Mouse (Mus musculus) neural tube, embryonic 13.5 days (tissue): ENCODE results near the gene Gmppa. TPM values are rescaled to one million over a fixed set of nuclear protein-coding genes. Genes with fewer than 3 reads are reported as not detected.

ENCODE experiments used
- ATAC-seq: fragments of 200-750 bp; cut with Nextera tagmentation; 2 replicates; pipeline ENCODE4 v1.8.0; 2017; ENCODE audit warnings: low read depth, mild to moderate bottlenecking, moderate TSS enrichment, moderate library complexity
- H3K27ac ChIP-seq: fragments of 300-500 bp; sonication (generic); replicated peaks from 2 replicates; pipeline ENCODE4 v1.5.1; 2015; ENCODE audit warnings: moderate library complexity, mild to moderate bottlenecking, inconsistent platforms
- H3K27me3 ChIP-seq: fragments of 300-500 bp; sonication (generic); 2 replicates; pipeline ENCODE4 v1.6.1; 2015; ENCODE audit warnings: mild to moderate bottlenecking, inconsistent platforms
- H3K36me3 ChIP-seq: fragments of 300-500 bp; sonication (generic); 2 replicates; pipeline ENCODE4 v1.6.1; 2015; ENCODE audit warnings: mild to moderate bottlenecking, inconsistent platforms
- H3K4me1 ChIP-seq: fragments of 300-500 bp; sonication (generic); replicated peaks from 2 replicates; pipeline ENCODE4 v1.6.1; 2015; ENCODE audit warnings: inconsistent platforms
- H3K4me2 ChIP-seq: fragments of 300-500 bp; sonication (generic); 2 replicates; pipeline ENCODE4 v1.6.1; 2015; ENCODE audit warnings: inconsistent platforms, mild to moderate bottlenecking, moderate library complexity
- H3K4me3 ChIP-seq: fragments of 300-500 bp; sonication (generic); 2 replicates; pipeline ENCODE4 v1.5.1; 2015; ENCODE audit warnings: mild to moderate bottlenecking, inconsistent platforms
- H3K9ac ChIP-seq: fragments of 300-500 bp; sonication (generic); 2 replicates; pipeline ENCODE4 v1.6.1; 2015; ENCODE audit warnings: moderate library complexity, mild to moderate bottlenecking, inconsistent platforms
- H3K9me3 ChIP-seq: fragments of 300-500 bp; sonication (generic); 2 replicates; pipeline ENCODE4 v1.6.1; 2016; ENCODE audit warnings: inconsistent platforms
- WGBS: fragments of 180-500 bp; shearing (Covaris S2); methylation state at CpG from one replicate; pipeline ENCODE4 v1.1.7; 2015; 5-methylcytosine and 5-hydroxymethylcytosine counted together
- polyA plus RNA-seq: library from polyadenylated mRNA; unstranded; fragments of >200 nt; fragmentation: Nextera tagmentation; extraction: Ambion mirVana; gene quantifications from 2 replicates; pipeline ENCODE4 v1.2.1, GENCODE M21; 2015

The Gmppa gene
- polyA plus RNA-seq, 1 experiment from 2014 or later = 74.4 TPM

- Histone ChIP-seq H3K4me2 (no peak overlapping the region), H3K27me3 (no peaks in the 10 kb centered on the region), H3K4me3 (no peak overlapping the region), H3K9me3 (no peaks in the 10 kb centered on the region), H3K27ac (no peak overlapping the region), H3K36me3 (peaks cover 65% of the 10 kb centered on the region), H3K9ac (no peak overlapping the region), H3K4me1 (peaks cover 5% of the 10 kb centered on the region)
- 86% methylated on average over 3 of the region's 3 CpGs for WGBS
- ATAC-seq = no peak
Observed at GRCm38 (mm10) chr1:75405547-75405946, 30.2 kb upstream of the Gmppa start.

- no peak for ATAC-seq
- H3K9ac ChIP-seq = no peak overlapping the region
- H3K36me3 ChIP-seq = peaks cover 62% of the 10 kb centered on the region
- 93% methylated on average over 15 of the region's 15 CpGs for WGBS
- H3K27me3 ChIP-seq = no peaks in the 10 kb centered on the region
- no peaks in the 10 kb centered on the region for H3K9me3 ChIP-seq
- no peak overlapping the region for H3K4me3 ChIP-seq
- H3K27ac ChIP-seq = no peak overlapping the region
- peaks cover 6% of the 10 kb centered on the region for H3K4me1 ChIP-seq
- H3K4me2 ChIP-seq = no peak overlapping the region
Observed at GRCm38 (mm10) chr1:75406173-75406572, 29.6 kb upstream of the Gmppa start.

GRCm38 (mm10) chr1:75407056-75407455 is 28.7 kb upstream of the Gmppa start:
- WGBS = 93% methylated on average over 9 of the region's 9 CpGs
- H3K4me1 ChIP-seq = peaks cover 6% of the 10 kb centered on the region
- no peak for ATAC-seq

GRCm38 (mm10) chr1:75408210-75408609 is 27.5 kb upstream of the Gmppa start:
- ATAC-seq = no peak
- no peak overlapping the region for H3K4me2 ChIP-seq
- 87% methylated on average over 4 of the region's 4 CpGs for WGBS
- H3K36me3 ChIP-seq = peaks cover 43% of the 10 kb centered on the region
- H3K4me1 ChIP-seq = peaks cover 11% of the 10 kb centered on the region
- no peak overlapping the region for H3K27ac ChIP-seq
- H3K9me3 ChIP-seq = no peaks in the 10 kb centered on the region
- no peak overlapping the region for H3K9ac ChIP-seq
- no peak overlapping the region for H3K4me3 ChIP-seq
- H3K27me3 ChIP-seq = no peaks in the 10 kb centered on the region

More at GRCm38 (mm10) chr1:75407056-75407455, 28.7 kb upstream of the Gmppa start:
- no peak overlapping the region for H3K4me2 ChIP-seq
- no peaks in the 10 kb centered on the region for H3K9me3 ChIP-seq
- no peak overlapping the region for H3K4me3 ChIP-seq
- no peak overlapping the region for H3K27ac ChIP-seq
- H3K9ac ChIP-seq = no peak overlapping the region
- H3K27me3 ChIP-seq = no peaks in the 10 kb centered on the region
- peaks cover 55% of the 10 kb centered on the region for H3K36me3 ChIP-seq

- no peak for ATAC-seq
- peaks cover 16% of the 10 kb centered on the region for H3K4me1 ChIP-seq
- H3K4me3 ChIP-seq = no peak overlapping the region
- no peaks in the 10 kb centered on the region for H3K9me3 ChIP-seq
- no peak overlapping the region for H3K27ac ChIP-seq
- no peak overlapping the region for H3K9ac ChIP-seq
- H3K36me3 ChIP-seq = peaks cover 43% of the 10 kb centered on the region
- H3K27me3 ChIP-seq = no peaks in the 10 kb centered on the region
- 93% methylated on average over 7 of the region's 7 CpGs for WGBS
- no peak overlapping the region for H3K4me2 ChIP-seq
Observed at GRCm38 (mm10) chr1:75409950-75410349, 25.8 kb upstream of the Gmppa start.

GRCm38 (mm10) chr1:75412196-75412595 is 23.5 kb upstream of the Gmppa start:
- no peaks in the 10 kb centered on the region for H3K27me3 ChIP-seq
- ATAC-seq = no peak
- peaks cover 41% of the 10 kb centered on the region for H3K36me3 ChIP-seq
- no peak overlapping the region for H3K9ac ChIP-seq
- H3K27ac ChIP-seq = no peak overlapping the region
- peaks cover 16% of the 10 kb centered on the region for H3K4me1 ChIP-seq
- WGBS = 91% methylated on average over 3 of the region's 3 CpGs
- H3K4me2 ChIP-seq = no peak overlapping the region
- no peak overlapping the region for H3K4me3 ChIP-seq
- no peaks in the 10 kb centered on the region for H3K9me3 ChIP-seq

- no peak overlapping the region for H3K27ac ChIP-seq
- no peak for ATAC-seq
- no peak overlapping the region for H3K4me3 ChIP-seq
Observed at GRCm38 (mm10) chr1:75413749-75414148, 22.0 kb upstream of the Gmppa start.

GRCm38 (mm10) chr1:75421794-75422193 is 13.9 kb upstream of the Gmppa start:
- peaks cover 17% of the 10 kb centered on the region; the same call in 1 of the 2 replicates for H3K36me3 ChIP-seq
- H3K9me3 ChIP-seq = no peaks in the 10 kb centered on the region
- peak overlapping the region; percentile 35; the same call in 1 of the 2 replicates for H3K4me3 ChIP-seq
- peaks cover 65% of the 10 kb centered on the region for H3K27me3 ChIP-seq
- H3K4me1 ChIP-seq = peaks cover 28% of the 10 kb centered on the region
- peak overlapping the region; percentile 60 for H3K4me2 ChIP-seq
- no peak for ATAC-seq
- 6% methylated on average over 20 of the region's 20 CpGs for WGBS
- no peak overlapping the region for H3K27ac ChIP-seq
- peak overlapping the region; percentile 66 for H3K9ac ChIP-seq

More at GRCm38 (mm10) chr1:75413749-75414148, 22.0 kb upstream of the Gmppa start:
- H3K4me2 ChIP-seq = no peak overlapping the region
- peaks cover 16% of the 10 kb centered on the region for H3K4me1 ChIP-seq
- peaks cover 46% of the 10 kb centered on the region for H3K36me3 ChIP-seq
- no peak overlapping the region for H3K9ac ChIP-seq
- no peaks in the 10 kb centered on the region for H3K9me3 ChIP-seq
- WGBS = 58% methylated on average over 3 of the region's 3 CpGs
- H3K27me3 ChIP-seq = peaks cover 4% of the 10 kb centered on the region

GRCm38 (mm10) chr1:75422216-75422822 is 13.4 kb upstream of the Gmppa start:
- Histone ChIP-seq H3K9ac (peak overlapping the region; percentile 66), H3K27me3 (peaks cover 65% of the 10 kb centered on the region), H3K4me3 (peak overlapping the region; percentile 35), H3K4me2 (peak overlapping the region; percentile 60), H3K9me3 (no peaks in the 10 kb centered on the region), H3K36me3 (peaks cover 15% of the 10 kb centered on the region; the same call in 1 of the 2 replicates), H3K27ac (no peak overlapping the region), H3K4me1 (peaks cover 28% of the 10 kb centered on the region)
- 6% methylated on average over 32 of the region's 32 CpGs for WGBS
- no peak for ATAC-seq

- Histone ChIP-seq H3K4me1 (peaks cover 28% of the 10 kb centered on the region), H3K4me2 (peak overlapping the region; percentile 60), H3K4me3 (peak overlapping the region; percentile 35), H3K9me3 (no peaks in the 10 kb centered on the region), H3K27ac (no peak overlapping the region), H3K9ac (peak overlapping the region; percentile 66), H3K36me3 (peaks cover 9% of the 10 kb centered on the region; the same call in 1 of the 2 replicates), H3K27me3 (peaks cover 65% of the 10 kb centered on the region)
- peak; percentile 26; the same call in 1 of the 2 replicates for ATAC-seq
- 1% methylated on average over 71 of the region's 71 CpGs for WGBS
Observed at GRCm38 (mm10) chr1:75422823-75423471, 12.8 kb upstream of the Gmppa start.

GRCm38 (mm10) chr1:75423780-75424390 is 11.8 kb upstream of the Gmppa start:
- ATAC-seq = no peak
- no peak overlapping the region for H3K9ac ChIP-seq
- peaks cover 28% of the 10 kb centered on the region for H3K4me1 ChIP-seq
- H3K36me3 ChIP-seq = peaks cover 4% of the 10 kb centered on the region; the same call in 1 of the 2 replicates
- no peaks in the 10 kb centered on the region for H3K9me3 ChIP-seq
- no peak overlapping the region for H3K4me2 ChIP-seq
- peaks cover 60% of the 10 kb centered on the region for H3K27me3 ChIP-seq
- H3K27ac ChIP-seq = no peak overlapping the region
- H3K4me3 ChIP-seq = no peak overlapping the region
- WGBS = 55% methylated on average over 11 of the region's 11 CpGs

- H3K4me1 ChIP-seq = peaks cover 28% of the 10 kb centered on the region
- H3K9me3 ChIP-seq = no peaks in the 10 kb centered on the region
- H3K27me3 ChIP-seq = peaks cover 49% of the 10 kb centered on the region
- WGBS = 36% methylated on average over 10 of the region's 10 CpGs
- H3K9ac ChIP-seq = no peak overlapping the region
- no peak overlapping the region for H3K4me2 ChIP-seq
- H3K4me3 ChIP-seq = no peak overlapping the region
- H3K27ac ChIP-seq = no peak overlapping the region
- H3K36me3 ChIP-seq = peaks cover 8% of the 10 kb centered on the region
- ATAC-seq = no peak
Observed at GRCm38 (mm10) chr1:75425796-75426471, 9.8 kb upstream of the Gmppa start.
